Mouse (Mus musculus) retina, adult 2 months (tissue): ENCODE measurements at regions not wholly inside any gene's neighbourhood (a gene's known extent, or its start where the extent isn't known, plus 50 kb on each side); places are given as distances from the start of the nearest gene placed in this dataset.

Experiments
- DNase-seq: peaks from one replicate; pipeline ENCODE4 v3.0.0-alpha.2; 2012; ENCODE audit warnings: low read depth, low spot score

DNA sequence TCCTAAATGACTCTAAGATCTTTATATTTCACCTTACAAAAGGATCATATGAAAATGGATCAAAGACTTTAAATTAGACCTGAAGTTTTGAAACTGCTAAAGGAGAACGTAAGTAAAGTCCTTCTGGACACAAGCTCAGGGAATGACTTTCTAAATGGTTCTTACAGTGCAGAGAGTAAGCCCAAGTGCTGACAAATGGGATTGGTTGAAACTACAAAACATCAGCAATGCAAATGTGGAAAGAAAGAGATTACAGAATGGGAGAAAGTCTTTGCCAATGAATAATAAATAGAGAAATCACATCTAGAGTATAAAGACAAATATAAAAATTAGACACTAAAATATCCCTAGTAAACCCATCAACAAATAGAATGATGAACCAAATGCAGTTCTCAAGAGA lies 263.9 kb downstream of the Atp10a start:
- DNase-seq = no peak

DNA sequence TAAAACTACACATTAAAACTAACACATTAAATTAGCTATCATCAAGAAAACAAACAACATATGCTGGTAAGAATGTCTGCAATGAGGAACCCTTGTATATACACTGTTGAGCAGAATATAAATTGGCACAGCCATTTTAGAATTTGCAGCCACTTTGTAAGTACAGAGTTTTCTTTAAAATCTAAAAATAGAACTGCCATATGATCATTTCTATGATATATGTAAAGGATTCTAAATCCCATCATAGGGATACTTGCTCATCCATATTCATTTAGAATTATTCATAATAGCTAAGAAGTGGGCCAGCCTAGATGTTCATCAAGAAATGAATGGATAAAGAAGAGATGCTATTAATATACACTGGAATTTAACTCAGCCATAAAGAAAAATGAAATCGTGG lies 264.3 kb downstream of the Atp10a start:
- DNase-seq = no peak

DNA sequence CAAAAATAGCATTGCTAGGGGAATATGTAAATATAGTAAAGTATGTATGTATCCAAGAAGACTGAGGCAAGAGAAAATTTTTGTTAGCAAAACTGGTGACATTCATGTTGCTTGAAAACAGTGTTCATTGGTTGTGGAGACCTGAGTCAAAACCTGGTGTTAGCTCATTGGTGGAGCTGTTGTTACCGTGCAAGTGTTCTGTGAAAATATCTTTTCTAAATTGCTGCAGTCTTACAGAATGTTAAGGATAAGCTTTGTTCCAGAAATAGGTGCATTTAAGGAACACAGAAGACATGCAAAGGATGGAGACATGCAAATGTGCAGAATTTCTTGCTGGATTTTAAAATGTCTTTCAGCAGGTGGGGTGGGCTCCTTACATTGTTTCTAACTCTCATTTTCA lies 269.0 kb downstream of the Atp10a start:
- DNase-seq = no peak

DNA sequence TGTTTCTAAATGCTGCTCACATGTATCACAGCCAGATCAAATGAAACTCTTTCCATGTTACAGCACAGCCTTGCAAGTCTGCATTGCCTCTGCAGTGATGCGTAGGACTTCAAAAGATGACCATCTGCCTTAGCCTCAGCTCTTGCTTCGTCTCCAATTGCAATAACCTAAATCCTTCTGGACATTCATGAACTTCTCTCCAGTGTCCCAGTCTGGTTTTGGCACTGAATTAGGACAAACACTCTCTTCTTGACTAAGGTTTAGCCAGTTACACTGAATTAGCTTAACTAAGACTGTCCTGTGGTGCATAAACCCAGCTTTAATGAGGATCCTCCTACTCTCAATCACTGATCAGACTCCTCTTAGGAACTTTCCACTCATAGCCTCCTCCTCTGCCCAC lies 269.4 kb downstream of the Atp10a start:
- no peak for DNase-seq

DNA sequence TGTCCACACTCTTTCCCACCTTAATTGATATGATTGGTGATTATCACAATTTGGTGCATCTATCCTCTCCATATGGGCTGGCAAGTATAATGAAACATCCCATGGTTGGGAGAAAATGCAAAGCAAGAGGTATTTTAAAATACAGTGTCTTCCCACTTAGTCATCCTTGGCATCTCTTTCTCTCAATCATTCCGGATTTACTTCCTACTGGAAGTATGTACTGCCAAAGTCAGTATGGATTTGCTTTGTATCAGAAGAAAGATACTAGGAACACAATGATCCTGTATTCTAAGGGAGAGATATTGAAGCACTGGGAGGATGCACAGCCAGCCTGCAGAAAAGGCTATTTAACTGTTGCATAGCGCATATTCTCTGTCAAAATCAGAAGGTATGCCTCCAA lies 271.1 kb upstream of the Ube3a start:
- DNase-seq = no peak

DNA sequence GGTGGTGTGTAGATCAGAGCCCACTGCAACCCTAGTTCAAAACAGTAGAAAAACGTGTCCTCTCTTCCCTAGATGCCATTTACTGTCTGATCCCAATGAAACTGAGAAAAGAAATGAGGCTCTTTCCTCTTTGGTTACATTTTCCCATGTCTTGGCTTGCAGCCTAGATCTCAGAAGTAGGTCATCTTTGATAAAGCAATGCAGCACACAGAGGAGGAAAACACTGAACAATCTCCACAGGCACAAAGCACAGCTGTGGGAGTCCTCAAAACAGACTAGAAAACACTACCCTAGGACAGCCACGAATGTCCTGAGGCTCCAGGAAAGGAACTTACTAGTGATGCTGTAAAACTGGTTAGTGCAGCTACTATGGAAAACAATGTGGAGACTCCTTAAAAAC lies 221.4 kb upstream of the Ube3a start:
- DNase-seq = peak; percentile 8

DNA sequence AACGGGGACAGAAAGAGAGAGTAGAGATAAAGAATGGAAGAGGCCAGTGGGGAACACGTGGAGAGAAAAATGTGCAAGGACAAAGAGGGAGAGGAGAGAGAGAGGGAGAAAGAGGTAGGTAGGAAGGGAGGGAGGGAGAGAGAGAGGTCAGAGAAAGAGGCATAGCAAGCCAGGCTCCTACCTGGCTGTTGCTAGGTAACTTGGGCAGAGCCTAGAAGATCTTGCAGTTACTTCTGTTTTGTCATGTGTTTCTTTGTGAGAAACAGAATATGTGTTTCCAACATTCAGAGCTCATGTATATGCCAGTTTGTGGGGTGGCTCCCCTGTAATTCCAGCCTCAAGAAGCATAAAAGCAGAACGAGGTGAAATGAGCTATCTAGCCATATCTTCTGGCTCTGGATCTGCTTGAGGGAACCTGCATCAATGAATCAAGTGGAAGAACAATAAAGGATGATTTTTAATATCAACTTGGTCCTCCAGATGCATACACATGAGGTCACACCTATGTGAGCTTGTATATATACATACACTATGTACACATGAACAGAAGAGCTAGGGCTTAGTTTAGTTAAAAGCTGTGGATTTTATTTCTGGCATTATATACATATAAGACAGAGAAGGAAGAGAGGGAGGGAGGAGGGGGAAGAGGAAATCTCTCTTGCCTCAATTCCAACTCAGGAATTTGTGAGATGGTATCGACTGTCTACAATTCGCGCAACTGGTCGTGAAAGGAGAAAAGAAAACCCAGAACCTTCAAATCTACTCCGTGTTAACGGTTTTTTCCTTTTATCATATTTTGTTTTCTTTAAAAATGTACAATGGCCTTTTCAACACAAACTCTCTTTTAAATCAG lies 214.9 kb upstream of the Ube3a start:
- DNase-seq = no peak

DNA sequence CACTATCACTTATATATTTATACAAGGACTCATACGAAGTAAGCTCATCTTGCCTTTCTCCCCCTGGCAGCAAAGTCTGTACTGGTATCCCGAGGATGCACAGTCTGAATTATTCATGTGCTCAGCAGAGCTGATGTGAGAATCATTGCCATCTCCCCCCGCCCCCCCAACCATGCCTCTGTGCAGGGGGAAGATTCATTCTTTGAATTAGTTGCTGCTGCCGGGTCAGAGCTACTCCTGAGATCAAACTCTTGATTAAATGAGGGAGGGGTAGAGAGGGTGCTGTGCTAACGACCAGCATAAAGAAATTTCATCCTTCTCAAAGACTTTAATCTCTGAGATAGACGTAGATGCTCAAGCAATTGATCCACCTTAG lies 214.3 kb upstream of the Ube3a start:
- DNase-seq = no peak

DNA sequence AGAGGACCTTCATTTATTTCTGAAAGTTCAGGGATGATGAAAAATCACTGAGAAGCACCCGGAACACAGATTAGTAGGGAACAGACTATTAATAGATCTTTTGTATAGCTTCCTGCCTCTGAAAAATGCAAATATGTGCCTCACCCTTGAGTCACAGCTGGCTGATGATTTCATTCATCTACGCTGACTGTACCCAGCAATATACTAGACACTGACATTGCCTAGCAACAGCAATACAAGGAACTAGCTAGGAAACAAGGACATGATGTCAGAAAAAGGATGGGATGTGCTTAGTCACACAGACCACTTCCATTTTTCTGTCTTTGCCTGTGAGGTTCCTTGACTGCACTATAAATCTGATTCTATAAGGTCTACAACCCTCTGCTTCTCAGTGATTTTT lies 201.1 kb upstream of the Ube3a start:
- DNase-seq = no peak
